ENCODE assay signal across 8 mouse cellular contexts in genomic region chr3:100490010-100490300, GRCm38 (mm10). TPM values are rescaled to one million over a fixed set of nuclear protein-coding genes. Genes with fewer than 3 reads are reported as not detected.
DNase-seq lines count a peak whose midpoint lies in the region; ATAC-seq and TF ChIP-seq lines count a peak whose summit lies in the region.

No protein-coding gene starts in this region.

- WGBS in heart, embryonic 13.5 days = 26% methylated on average over 4 of the region's 4 CpGs
- 25% methylated on average over 4 of the region's 4 CpGs for WGBS in hindbrain, embryonic 12.5 days
- WGBS in midbrain, embryonic 10.5 days = 18% methylated on average over 4 of the region's 4 CpGs

- no peaks in the 10 kb centered on the region for H3K36me3 ChIP-seq in heart, embryonic 13.5 days
- H3K36me3 ChIP-seq in G1E (replicated peaks) = peaks cover 20% of the 10 kb centered on the region
- no peaks in the 10 kb centered on the region for H3K36me3 ChIP-seq in hindbrain, embryonic 12.5 days
- no peaks in the 10 kb centered on the region for H3K36me3 ChIP-seq in midbrain, embryonic 10.5 days

- H3K9me3 ChIP-seq in heart, embryonic 13.5 days = no peaks in the 10 kb centered on the region
- 0 out of 2 replicates have a peak, but pooled peaks cover 2% of the 10 kb centered on the region for H3K9me3 ChIP-seq in G1E (replicated peaks)
- H3K9me3 ChIP-seq in hindbrain, embryonic 12.5 days (replicated peaks) = no peaks in the 10 kb centered on the region
- no peaks in the 10 kb centered on the region for H3K9me3 ChIP-seq in midbrain, embryonic 10.5 days (replicated peaks)

- H3K4me3 ChIP-seq in heart, embryonic 13.5 days = peak overlapping the region; percentile 78
- peak overlapping the region; percentile 87 for H3K4me3 ChIP-seq in G1E (ENCODE audit: low read depth, low read length)
- peak overlapping the region; percentile 67 for H3K4me3 ChIP-seq in hindbrain, embryonic 12.5 days
- H3K4me3 ChIP-seq in midbrain, embryonic 10.5 days = peak overlapping the region; percentile 81

- peaks cover 43% of the 10 kb centered on the region for H3K27me3 ChIP-seq in heart, embryonic 13.5 days (replicated peaks)
- H3K27me3 ChIP-seq in G1E (ENCODE audit: insufficient read depth, low read length) = no peaks in the 10 kb centered on the region
- H3K27me3 ChIP-seq in hindbrain, embryonic 12.5 days = peaks cover 48% of the 10 kb centered on the region
- H3K27me3 ChIP-seq in midbrain, embryonic 10.5 days (ENCODE audit: low read depth, poor library complexity, severe bottlenecking) = peaks cover 55% of the 10 kb centered on the region

- peak overlapping the region; percentile 86 for H3K9ac ChIP-seq in heart, embryonic 13.5 days
- peak overlapping the region; percentile 68; the same call in 1 of the 2 replicates for H3K9ac ChIP-seq in hindbrain, embryonic 12.5 days

- no peak for TF ChIP-seq CTCF in G1E (IDR thresholded peaks at IDR 0.05; ENCODE audit: low read depth, low read length)

- H3K27ac ChIP-seq in heart, embryonic 13.5 days (replicated peaks) = no peak overlapping the region
- no peak overlapping the region for H3K27ac ChIP-seq in hindbrain, embryonic 12.5 days
- peak overlapping the region; percentile 84 for H3K27ac ChIP-seq in midbrain, embryonic 10.5 days (replicated peaks)

- H3K4me2 ChIP-seq in heart, embryonic 13.5 days = peak overlapping the region; percentile 100
- peak overlapping the region; percentile 100 for H3K4me2 ChIP-seq in hindbrain, embryonic 12.5 days (replicated peaks)

- no peak for ATAC-seq in heart, embryonic 13.5 days (ENCODE audit: extremely low read depth, insufficient number of reproducible peaks, low FRiP score, low TSS enrichment)
- ATAC-seq in G1E (ENCODE audit: extremely low read depth, insufficient number of reproducible peaks, low FRiP score, poor library complexity, severe bottlenecking) = no peak
- ATAC-seq in hindbrain, embryonic 12.5 days (ENCODE audit: low FRiP score) = peak; percentile 14
- ATAC-seq in granulocyte monocyte progenitor cell, adult 5-6 weeks (replicated peaks; ENCODE audit: poor library complexity, severe bottlenecking) = no peak

- DNase-seq in heart, adult 8-10 months (ENCODE audit: low spot score) = no peak
- no peak for DNase-seq in G1E (ENCODE audit: low spot score)
- no peak for DNase-seq in midbrain, embryonic 10.5 days (ENCODE audit: low spot score)
- no peak for DNase-seq in layer of hippocampus, adult 8-10 months (ENCODE audit: low spot score in 2 of 2)
- no peak for DNase-seq in yolk sac, embryonic 10.5 days (ENCODE audit: low spot score)

- H3K4me1 ChIP-seq in heart, embryonic 13.5 days = peaks cover 12% of the 10 kb centered on the region
- H3K4me1 ChIP-seq in G1E (ENCODE audit: insufficient read depth, low read depth, low read length) = peaks cover 58% of the 10 kb centered on the region
- peaks cover 18% of the 10 kb centered on the region for H3K4me1 ChIP-seq in hindbrain, embryonic 12.5 days
- H3K4me1 ChIP-seq in midbrain, embryonic 10.5 days = peaks cover 33% of the 10 kb centered on the region

RNA-seq across cellular contexts. Expression of gene Tent5c, which starts 0.8 kb away (rescaled TPM):
- 17.4 and 31.3 TPM in 2 replicates for polyA plus RNA-seq in heart, embryonic 13.5 days (2015; fragmentation: Nextera tagmentation; extraction: Ambion mirVana)
- 10 to 100 TPM in 1 of 4 experiments, 1 to 10 TPM in 3; 6.1 to 30.2 (median 7.6) TPM for total RNA-seq in heart, adult 8-10 months (2022)
- total RNA-seq in G1E (2014; fragmentation: Nextera tagmentation) (58.5 and 74.4 TPM in 2 replicates), G1E (2017) (73.5 and 81.3 TPM in 2 replicates)
- 6.1 and 6.2 TPM in 2 replicates for polyA plus RNA-seq in G1E (2012)
- polyA plus RNA-seq in hindbrain, embryonic 12.5 days (2016; fragmentation: Nextera tagmentation; extraction: Ambion mirVana) = 7.2 and 8.6 TPM in 2 replicates
- polyA plus RNA-seq in midbrain, embryonic 10.5 days (2016; fragmentation: Nextera tagmentation; extraction: Ambion mirVana) = 1.6 and 1.8 TPM in 2 replicates
- total RNA-seq in layer of hippocampus, adult 8-10 months (2022) = 10 to 100 TPM in 2 of 4 experiments, 1 to 10 TPM in 2; 2.1 to 18.9 (median 9.0) TPM
- total RNA-seq in granulocyte monocyte progenitor cell, adult 5-6 weeks (2014; fragmentation: Nextera tagmentation) = 0.34 TPM in 1 of 2 replicates, not detected in the other
- total RNA-seq in granulocyte monocyte progenitor cell, adult 5-6 weeks (2017) = 0.36 and 0.47 TPM in 2 replicates
